Mouse (Mus musculus) heart, adult 2 months (tissue): Measurements from ENCODE around the gene Ampd3.

Experiments
- CTCF ChIP-seq: fragments of 200-600 bp; IDR thresholded peaks from 2 replicates; pipeline ENCODE4 v1.8.1; 2022; ENCODE audit warnings: antibody characterized with exemption, mild to moderate bottlenecking, moderate library complexity
- EP300 ChIP-seq: fragments of 200-500 bp; IDR thresholded peaks from 2 replicates; pipeline ENCODE4 v1.6.1; 2011; ENCODE audit warnings: low read depth, low read length, control low read depth; ENCODE audit not compliant: insufficient read depth
- POLR2A ChIP-seq: fragments of 200-500 bp; IDR thresholded peaks from 2 replicates; pipeline ENCODE4 v1.6.1; 2011; ENCODE audit warnings: mild to moderate bottlenecking, low read depth, low read length, control low read depth; ENCODE audit not compliant: insufficient read depth

DNA sequence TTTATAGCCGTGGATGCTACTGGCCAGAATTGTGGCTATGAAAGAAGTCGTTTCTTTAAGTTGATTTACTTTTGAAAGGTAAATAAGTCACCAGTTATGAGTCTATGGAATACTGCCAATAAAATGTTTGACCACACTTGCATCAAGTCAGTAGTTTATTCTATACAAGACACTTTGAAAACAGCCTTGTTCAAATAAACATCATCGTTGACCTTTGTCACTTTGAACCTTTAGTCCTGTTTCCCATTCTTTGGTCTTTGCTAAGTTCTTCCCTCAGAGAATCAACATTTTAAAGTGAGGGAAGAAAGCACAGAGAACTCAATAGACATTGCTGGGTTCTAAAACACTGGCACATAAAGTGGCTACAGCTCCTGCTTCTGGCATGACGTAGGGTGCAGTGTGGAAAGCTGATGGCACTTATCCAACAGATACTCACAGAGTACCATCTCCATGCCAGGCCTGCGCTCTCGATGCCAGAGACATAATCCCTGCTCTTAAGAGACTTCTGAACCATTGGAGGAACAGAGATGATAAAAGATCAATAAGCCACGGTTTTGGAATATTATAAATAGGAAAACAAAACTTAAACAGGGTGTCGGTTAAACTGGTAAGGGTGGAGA lies 87.0 kb downstream of the Ampd3 start:
- TF ChIP-seq CTCF (no peak), POLR2A (no peak), EP300 (no peak)
